Mouse (Mus musculus): ENCODE measurements at regions not wholly inside any gene's neighbourhood (a gene's known extent, or its start where the extent isn't known, plus 50 kb on each side); places are given as distances from the start of the nearest gene placed in this dataset.

- H3K27ac ChIP-seq = no peak overlapping the region
- no peaks in the 10 kb centered on the region for H3K4me1 ChIP-seq
- H3K36me3 ChIP-seq = no peaks in the 10 kb centered on the region
- no peak overlapping the region for H3K9ac ChIP-seq
- no peak for ATAC-seq (ENCODE audit: insufficient number of reproducible peaks, insufficient read depth, low FRiP score, low TSS enrichment, low read depth)
- H3K4me3 ChIP-seq = no peak overlapping the region
- H3K9me3 ChIP-seq = no peaks in the 10 kb centered on the region
- 80% methylated on average over 2 of the region's 2 CpGs for WGBS
- H3K4me2 ChIP-seq = no peak overlapping the region
- H3K27me3 ChIP-seq = no peaks in the 10 kb centered on the region
Measured at GRCm38 (mm10) chr9:80961818-80962217, 496.5 kb upstream of the Impg1 start.

GRCm38 (mm10) chr9:80942991-80943390 lies 477.7 kb upstream of the Impg1 start:
- Histone ChIP-seq H3K4me3 (no peak overlapping the region), H3K36me3 (no peaks in the 10 kb centered on the region), H3K4me2 (no peak overlapping the region), H3K4me1 (no peaks in the 10 kb centered on the region), H3K9me3 (no peaks in the 10 kb centered on the region), H3K9ac (no peak overlapping the region), H3K27ac (no peak overlapping the region), H3K27me3 (no peaks in the 10 kb centered on the region)
- WGBS = 63% methylated on average over 2 of the region's 2 CpGs
- ATAC-seq (ENCODE audit: insufficient number of reproducible peaks, insufficient read depth, low FRiP score, low TSS enrichment, low read depth) = no peak

- Histone ChIP-seq H3K9me3 (no peaks in the 10 kb centered on the region), H3K27ac (no peak overlapping the region), H3K4me3 (no peak overlapping the region), H3K9ac (no peak overlapping the region), H3K36me3 (no peaks in the 10 kb centered on the region), H3K4me1 (no peaks in the 10 kb centered on the region), H3K27me3 (no peaks in the 10 kb centered on the region), H3K4me2 (no peak overlapping the region)
- WGBS = 69% methylated on average over 2 of the region's 2 CpGs
- ATAC-seq (ENCODE audit: insufficient number of reproducible peaks, insufficient read depth, low FRiP score, low TSS enrichment, low read depth) = no peak
Measured at GRCm38 (mm10) chr9:80941424-80941823, 476.1 kb upstream of the Impg1 start.

- Histone ChIP-seq H3K27ac (no peak overlapping the region), H3K4me2 (no peak overlapping the region), H3K4me1 (no peaks in the 10 kb centered on the region), H3K27me3 (no peaks in the 10 kb centered on the region), H3K4me3 (no peak overlapping the region), H3K9ac (no peak overlapping the region), H3K36me3 (no peaks in the 10 kb centered on the region), H3K9me3 (no peaks in the 10 kb centered on the region)
- no peak for ATAC-seq (ENCODE audit: insufficient number of reproducible peaks, insufficient read depth, low FRiP score, low TSS enrichment, low read depth)
Measured at GRCm38 (mm10) chr9:80938238-80938637, 473.0 kb upstream of the Impg1 start.

- Histone ChIP-seq H3K27ac (no peak overlapping the region), H3K4me2 (no peak overlapping the region), H3K36me3 (no peaks in the 10 kb centered on the region), H3K4me1 (no peaks in the 10 kb centered on the region), H3K9me3 (no peaks in the 10 kb centered on the region), H3K27me3 (no peaks in the 10 kb centered on the region), H3K9ac (no peak overlapping the region), H3K4me3 (no peak overlapping the region)
- 74% methylated on average over 2 of the region's 2 CpGs for WGBS
- ATAC-seq (ENCODE audit: insufficient number of reproducible peaks, insufficient read depth, low FRiP score, low TSS enrichment, low read depth) = no peak
Measured at GRCm38 (mm10) chr9:80930628-80931027, 465.3 kb upstream of the Impg1 start.

- ATAC-seq (ENCODE audit: insufficient number of reproducible peaks, insufficient read depth, low FRiP score, low TSS enrichment, low read depth) = no peak
- WGBS = 86% methylated on average over 1 of the region's 1 CpGs
- no peaks in the 10 kb centered on the region for H3K4me1 ChIP-seq
- H3K4me2 ChIP-seq = no peak overlapping the region
- H3K9me3 ChIP-seq = no peaks in the 10 kb centered on the region
- no peak overlapping the region for H3K4me3 ChIP-seq
- H3K36me3 ChIP-seq = no peaks in the 10 kb centered on the region
- H3K27me3 ChIP-seq = no peaks in the 10 kb centered on the region
- H3K9ac ChIP-seq = no peak overlapping the region
- no peak overlapping the region for H3K27ac ChIP-seq
Measured at GRCm38 (mm10) chr9:80920304-80920703, 455.0 kb upstream of the Impg1 start.

GRCm38 (mm10) chr9:80913867-80914266 lies 448.6 kb upstream of the Impg1 start:
- Histone ChIP-seq H3K27me3 (no peaks in the 10 kb centered on the region), H3K4me2 (no peak overlapping the region), H3K27ac (no peak overlapping the region), H3K9me3 (no peaks in the 10 kb centered on the region), H3K4me1 (no peaks in the 10 kb centered on the region), H3K36me3 (no peaks in the 10 kb centered on the region), H3K9ac (no peak overlapping the region), H3K4me3 (no peak overlapping the region)
- no peak for ATAC-seq (ENCODE audit: insufficient number of reproducible peaks, insufficient read depth, low FRiP score, low TSS enrichment, low read depth)
- WGBS = 83% methylated on average over 2 of the region's 2 CpGs

- Histone ChIP-seq H3K4me2 (no peak overlapping the region), H3K4me3 (no peak overlapping the region), H3K27ac (no peak overlapping the region), H3K4me1 (no peaks in the 10 kb centered on the region), H3K27me3 (no peaks in the 10 kb centered on the region), H3K9ac (no peak overlapping the region), H3K9me3 (no peaks in the 10 kb centered on the region), H3K36me3 (no peaks in the 10 kb centered on the region)
- no peak for ATAC-seq (ENCODE audit: insufficient number of reproducible peaks, insufficient read depth, low FRiP score, low TSS enrichment, low read depth)
Measured at GRCm38 (mm10) chr9:80912177-80912576, 446.9 kb upstream of the Impg1 start.

- Histone ChIP-seq H3K27ac (no peak overlapping the region), H3K4me1 (no peaks in the 10 kb centered on the region), H3K36me3 (no peaks in the 10 kb centered on the region), H3K9ac (no peak overlapping the region), H3K4me3 (no peak overlapping the region), H3K4me2 (no peak overlapping the region), H3K9me3 (no peaks in the 10 kb centered on the region), H3K27me3 (no peaks in the 10 kb centered on the region)
- 56% methylated on average over 4 of the region's 4 CpGs for WGBS
- no peak for ATAC-seq (ENCODE audit: insufficient number of reproducible peaks, insufficient read depth, low FRiP score, low TSS enrichment, low read depth)
Measured at GRCm38 (mm10) chr9:80866807-80867206, 401.5 kb upstream of the Impg1 start.

GRCm38 (mm10) chr9:80858998-80859397 lies 393.7 kb upstream of the Impg1 start:
- WGBS = 42% methylated on average over 2 of the region's 2 CpGs
- H3K9ac ChIP-seq = no peak overlapping the region
- H3K27ac ChIP-seq = no peak overlapping the region
- no peaks in the 10 kb centered on the region for H3K36me3 ChIP-seq
- H3K9me3 ChIP-seq = no peaks in the 10 kb centered on the region
- H3K4me1 ChIP-seq = no peaks in the 10 kb centered on the region
- no peak for ATAC-seq (ENCODE audit: insufficient number of reproducible peaks, insufficient read depth, low FRiP score, low TSS enrichment, low read depth)
- no peaks in the 10 kb centered on the region for H3K27me3 ChIP-seq
- H3K4me2 ChIP-seq = no peak overlapping the region
- no peak overlapping the region for H3K4me3 ChIP-seq

GRCm38 (mm10) chr9:80848190-80848589 lies 382.9 kb upstream of the Impg1 start:
- no peak overlapping the region for H3K4me2 ChIP-seq
- ATAC-seq (ENCODE audit: insufficient number of reproducible peaks, insufficient read depth, low FRiP score, low TSS enrichment, low read depth) = no peak
- H3K9ac ChIP-seq = no peak overlapping the region
- H3K4me3 ChIP-seq = no peak overlapping the region
- 41% methylated on average over 3 of the region's 3 CpGs for WGBS
- no peaks in the 10 kb centered on the region for H3K4me1 ChIP-seq
- no peaks in the 10 kb centered on the region for H3K27me3 ChIP-seq
- H3K27ac ChIP-seq = no peak overlapping the region
- H3K36me3 ChIP-seq = no peaks in the 10 kb centered on the region
- no peaks in the 10 kb centered on the region for H3K9me3 ChIP-seq

- no peaks in the 10 kb centered on the region for H3K4me1 ChIP-seq
- no peaks in the 10 kb centered on the region for H3K9me3 ChIP-seq
- H3K27me3 ChIP-seq = no peaks in the 10 kb centered on the region
- H3K36me3 ChIP-seq = no peaks in the 10 kb centered on the region
- no peak for ATAC-seq (ENCODE audit: insufficient number of reproducible peaks, insufficient read depth, low FRiP score, low TSS enrichment, low read depth)
- no peak overlapping the region for H3K4me3 ChIP-seq
- no peak overlapping the region for H3K4me2 ChIP-seq
- H3K9ac ChIP-seq = no peak overlapping the region
- H3K27ac ChIP-seq = no peak overlapping the region
- WGBS = 72% methylated on average over 2 of the region's 2 CpGs
Measured at GRCm38 (mm10) chr9:80832808-80833207, 367.5 kb upstream of the Impg1 start.

- WGBS = 59% methylated on average over 1 of the region's 1 CpGs
- no peak for ATAC-seq (ENCODE audit: insufficient number of reproducible peaks, insufficient read depth, low FRiP score, low TSS enrichment, low read depth)
- no peaks in the 10 kb centered on the region for H3K27me3 ChIP-seq
Measured at GRCm38 (mm10) chr9:80825346-80825745, 360.1 kb upstream of the Impg1 start.

More at GRCm38 (mm10) chr9:80825346-80825745, 360.1 kb upstream of the Impg1 start:
- H3K9ac ChIP-seq = no peak overlapping the region
- H3K36me3 ChIP-seq = no peaks in the 10 kb centered on the region
- no peak overlapping the region for H3K4me3 ChIP-seq
- H3K9me3 ChIP-seq = no peaks in the 10 kb centered on the region
- no peak overlapping the region for H3K27ac ChIP-seq
- no peak overlapping the region for H3K4me2 ChIP-seq
- no peaks in the 10 kb centered on the region for H3K4me1 ChIP-seq

Measured in embryonic facial prominence, embryonic 13.5 days (tissue).